Mouse (Mus musculus) hindbrain, postnatal 0 days (tissue): ENCODE results near the gene Tjp2. TPM values are rescaled to one million over a fixed set of nuclear protein-coding genes. Genes with fewer than 3 reads are reported as not detected.

Source experiments
- ATAC-seq: fragments of 200-750 bp; cut with Nextera tagmentation; 2 replicates; pipeline ENCODE4 v1.8.0; 2017; ENCODE audit warnings: mild to moderate bottlenecking, moderate TSS enrichment, moderate library complexity
- DNase-seq: peaks from one replicate; pipeline ENCODE4 v3.0.0-alpha.2; 2015; ENCODE audit warnings: low spot score
- H3K27ac ChIP-seq: fragments of 300-500 bp; sonication (generic); 2 replicates; pipeline ENCODE4 v1.5.1; 2014; ENCODE audit warnings: mild to moderate bottlenecking
- H3K27me3 ChIP-seq: fragments of 300-500 bp; sonication (generic); 2 replicates; pipeline ENCODE4 v1.6.1; 2014; ENCODE audit warnings: low read length, mixed read lengths; ENCODE audit not compliant: insufficient read depth
- H3K36me3 ChIP-seq: fragments of 300-500 bp; sonication (generic); 2 replicates; pipeline ENCODE4 v1.6.1; 2014; ENCODE audit warnings: low read length, mixed read lengths; ENCODE audit not compliant: insufficient read depth
- H3K4me1 ChIP-seq: fragments of 300-500 bp; sonication (generic); 2 replicates; pipeline ENCODE4 v1.6.1; 2014; ENCODE audit warnings: antibody characterized with exemption, low read length, mixed read lengths; ENCODE audit not compliant: insufficient read depth
- H3K4me2 ChIP-seq: fragments of 300-500 bp; sonication (generic); 2 replicates; pipeline ENCODE4 v1.6.1; 2014; ENCODE audit warnings: low read depth, mild to moderate bottlenecking, low read length, moderate library complexity, mixed read lengths
- H3K4me3 ChIP-seq: fragments of 300-500 bp; sonication (generic); 2 replicates; pipeline ENCODE4 v1.5.1; 2014; ENCODE audit warnings: low read length
- H3K9ac ChIP-seq: fragments of 300-500 bp; sonication (generic); replicated peaks from 2 replicates; pipeline ENCODE4 v1.6.1; 2014; ENCODE audit warnings: mild to moderate bottlenecking, low read length, moderate library complexity, mixed read lengths
- H3K9me3 ChIP-seq: fragments of 300-500 bp; sonication (generic); 2 replicates; pipeline ENCODE4 v1.6.1; 2016; ENCODE audit warnings: low read length, mixed read lengths
- CTCF ChIP-seq: IDR thresholded peaks from 2 replicates; pipeline ENCODE4 v1.5.1; 2016; ENCODE audit warnings: antibody characterized with exemption, control low read depth, low read depth
- WGBS: fragments of 180-500 bp; shearing (Covaris S2); extraction: QIAGEN DNeasy Blood & Tissue Kit; methylation state at CpG from one replicate; pipeline ENCODE4 v1.1.7; 2014; 5-methylcytosine and 5-hydroxymethylcytosine counted together
- polyA plus RNA-seq: library from polyadenylated mRNA; unstranded; fragments of >200 nt; fragmentation: Nextera tagmentation; extraction: Ambion mirVana; gene quantifications from 2 replicates; pipeline ENCODE4 v1.2.1, GENCODE M21; 2015
- total RNA-seq: library from RNA; depleted of rRNA; stranded (reverse); fragments of >200 nt; gene quantifications from 2 replicates; pipeline ENCODE4 v1.2.3, GENCODE M21; 2014

Tjp2 gene
- total and polyA plus RNA-seq, 2 experiments from 2014 or later = 13.9 to 15.8 TPM

DNA sequence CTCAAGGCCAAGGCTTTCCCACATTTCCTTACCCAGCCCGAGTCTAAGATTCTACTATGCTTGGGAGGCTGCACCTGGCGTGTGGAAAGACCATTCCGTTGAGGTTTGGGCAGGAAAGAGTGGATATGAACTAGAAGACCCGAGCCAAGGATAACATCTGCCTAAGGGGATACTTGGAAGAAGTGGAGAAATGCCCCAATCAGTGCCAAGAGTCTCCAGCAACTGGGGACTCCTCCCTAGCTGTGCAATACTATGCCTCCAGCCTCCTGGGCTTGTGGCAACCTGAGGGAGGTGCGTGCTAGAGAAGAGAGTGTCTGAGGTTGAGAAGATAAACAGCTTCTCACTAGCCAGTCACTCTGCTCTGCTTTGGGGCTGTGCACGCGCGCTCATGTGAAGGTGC is 148.9 kb downstream of the Tjp2 start:
- 83% methylated on average over 8 of the region's 8 CpGs for WGBS
- H3K4me2 ChIP-seq = no peak overlapping the region
- no peak for ATAC-seq

DNA sequence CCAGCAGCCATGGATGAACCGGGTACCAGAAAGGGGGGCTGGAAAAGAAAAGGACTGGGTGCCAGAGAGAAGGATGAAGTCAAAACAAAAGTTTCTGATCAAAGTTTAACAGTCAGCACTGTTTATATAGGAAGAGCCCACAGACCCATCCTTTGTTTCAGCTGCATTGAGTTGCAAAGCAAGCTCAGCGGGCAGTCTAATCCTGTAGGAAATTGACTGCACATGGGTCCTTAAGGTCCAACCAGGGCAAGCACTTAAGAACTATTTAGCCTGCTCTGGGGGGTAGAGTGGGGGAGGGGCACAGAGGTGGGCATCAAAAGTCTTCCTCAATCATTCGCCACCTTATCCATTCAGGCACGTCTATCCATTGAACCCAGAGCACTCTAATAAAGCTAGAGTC is 151.7 kb downstream of the Tjp2 start:
- Histone ChIP-seq H3K9me3 (no peaks in the 10 kb centered on the region), H3K4me3 (no peak overlapping the region), H3K27me3 (no peaks in the 10 kb centered on the region), H3K4me2 (no peak overlapping the region), H3K9ac (no peak overlapping the region), H3K36me3 (no peaks in the 10 kb centered on the region), H3K27ac (no peak overlapping the region), H3K4me1 (no peaks in the 10 kb centered on the region)
- WGBS = 52% methylated on average over 4 of the region's 4 CpGs
- TF ChIP-seq CTCF = no peak
- ATAC-seq (no peak), DNase-seq (no peak)

More for the DNA sequence above, 148.9 kb downstream of the Tjp2 start:
- Histone ChIP-seq H3K4me3 (no peak overlapping the region), H3K4me1 (no peaks in the 10 kb centered on the region), H3K9ac (no peak overlapping the region), H3K36me3 (no peaks in the 10 kb centered on the region), H3K27ac (no peak overlapping the region), H3K27me3 (no peaks in the 10 kb centered on the region), H3K9me3 (no peaks in the 10 kb centered on the region)
- TF ChIP-seq CTCF = no peak
- DNase-seq = no peak

DNA sequence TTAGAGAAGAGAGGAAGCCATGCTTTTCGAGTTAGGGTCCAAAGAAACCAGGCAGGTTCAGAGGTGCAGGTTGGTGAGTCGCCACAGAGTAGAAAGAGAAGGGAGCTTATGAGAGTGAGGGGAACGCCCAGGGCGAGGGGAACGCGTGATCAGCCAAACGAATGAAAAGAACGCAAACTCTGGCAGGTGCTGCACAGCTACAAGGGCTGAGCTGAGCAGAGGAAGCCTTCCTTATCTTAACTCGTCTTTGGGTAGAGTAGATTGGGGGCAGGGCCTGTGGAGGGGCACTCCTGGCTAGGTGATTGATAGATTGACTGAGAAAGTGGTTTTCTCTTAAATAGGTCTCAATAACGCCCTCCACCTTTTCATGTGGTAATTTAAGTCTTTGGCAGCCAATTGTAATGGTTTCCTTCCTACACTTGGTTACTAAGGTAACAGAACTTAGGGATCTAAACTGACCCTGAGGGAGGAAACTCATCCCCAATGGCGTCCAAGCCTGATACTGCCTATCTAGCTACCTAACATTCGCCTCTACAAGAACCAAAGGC is 160.4 kb downstream of the Tjp2 start:
- WGBS = 57% methylated on average over 12 of the region's 12 CpGs
- H3K4me1 ChIP-seq = no peaks in the 10 kb centered on the region
- H3K9ac ChIP-seq = no peak overlapping the region
- H3K4me3 ChIP-seq = no peak overlapping the region
- H3K27me3 ChIP-seq = no peaks in the 10 kb centered on the region
- H3K27ac ChIP-seq = no peak overlapping the region
- H3K9me3 ChIP-seq = no peaks in the 10 kb centered on the region
- DNase-seq (no peak), ATAC-seq (no peak)
- H3K4me2 ChIP-seq = no peak overlapping the region
- H3K36me3 ChIP-seq = no peaks in the 10 kb centered on the region
- no peak for TF ChIP-seq CTCF

DNA sequence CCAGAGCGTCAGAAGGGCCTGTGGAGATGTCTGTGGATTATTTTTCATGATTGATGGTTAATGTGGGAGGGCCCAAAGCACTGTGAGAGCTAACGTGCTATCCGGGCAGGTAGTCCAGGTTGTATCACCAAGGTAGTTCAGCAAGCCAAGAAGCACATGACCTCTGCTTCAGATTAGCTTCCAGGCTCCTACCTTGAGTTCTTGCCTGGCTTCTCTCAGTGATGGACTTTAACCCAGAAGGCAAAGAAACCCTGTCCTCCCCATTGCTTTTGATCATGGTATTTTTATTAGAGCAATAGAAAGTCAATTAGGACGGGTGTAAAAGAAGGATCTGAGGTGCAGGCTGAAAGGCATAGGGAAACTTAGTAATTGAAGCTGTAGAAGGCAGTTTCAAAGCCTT is 161.2 kb downstream of the Tjp2 start:
- Histone ChIP-seq H3K9ac (no peak overlapping the region), H3K27ac (no peak overlapping the region), H3K4me3 (no peak overlapping the region), H3K36me3 (no peaks in the 10 kb centered on the region), H3K9me3 (no peaks in the 10 kb centered on the region), H3K4me2 (no peak overlapping the region), H3K27me3 (no peaks in the 10 kb centered on the region), H3K4me1 (no peaks in the 10 kb centered on the region)
- WGBS = 87% methylated on average over 4 of the region's 4 CpGs
- no peak for ATAC-seq
- no peak for DNase-seq
- no peak for TF ChIP-seq CTCF

DNA sequence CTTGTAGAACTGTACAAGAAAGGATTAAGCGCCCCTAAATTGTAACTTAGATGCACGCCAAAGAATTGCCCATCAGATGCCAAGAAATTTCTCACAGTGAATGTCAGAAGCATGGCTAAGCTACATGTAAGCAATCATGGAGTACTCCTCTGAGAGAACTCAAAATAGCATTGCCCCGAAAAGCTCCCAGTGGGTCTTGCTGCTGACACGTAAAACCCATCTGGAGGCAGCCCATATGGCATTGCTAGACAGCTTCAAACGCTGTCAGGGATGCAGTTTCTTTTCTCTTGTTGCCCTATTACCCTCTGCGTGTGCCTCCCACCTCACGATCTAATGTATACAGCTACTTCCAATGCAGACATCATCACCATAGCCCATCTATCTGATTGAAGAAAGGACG is 166.0 kb downstream of the Tjp2 start:
- no peaks in the 10 kb centered on the region for H3K9me3 ChIP-seq
- no peaks in the 10 kb centered on the region for H3K36me3 ChIP-seq
- no peaks in the 10 kb centered on the region for H3K27me3 ChIP-seq
- 68% methylated on average over 8 of the region's 8 CpGs for WGBS
- no peak for TF ChIP-seq CTCF
- DNase-seq (peak; percentile 22), ATAC-seq (no peak)
- no peak overlapping the region for H3K9ac ChIP-seq
- no peaks in the 10 kb centered on the region for H3K4me1 ChIP-seq
- no peak overlapping the region for H3K4me2 ChIP-seq
- H3K27ac ChIP-seq = no peak overlapping the region
- H3K4me3 ChIP-seq = no peak overlapping the region

DNA sequence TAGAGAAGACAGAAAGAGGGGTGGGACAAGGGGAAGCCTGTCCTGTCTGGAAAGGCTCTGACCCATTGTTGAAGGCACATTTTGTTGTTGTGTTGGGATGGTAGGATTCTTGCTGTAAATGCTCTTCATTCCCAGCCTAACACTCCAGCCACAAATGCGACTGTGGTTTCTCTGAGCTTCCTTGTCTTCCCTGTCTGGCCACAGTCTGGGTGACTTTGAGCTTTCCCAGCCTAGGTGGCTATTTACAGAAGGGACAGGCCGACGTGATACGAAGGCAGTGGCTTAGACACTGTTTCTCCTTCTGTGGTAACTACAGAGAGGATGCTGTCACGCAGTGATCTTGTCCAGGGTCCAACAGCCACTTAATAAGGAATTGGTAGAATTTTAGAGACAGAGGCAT is 166.8 kb downstream of the Tjp2 start:
- ATAC-seq (no peak), DNase-seq (no peak)
- H3K4me1 ChIP-seq = no peaks in the 10 kb centered on the region
- no peak for TF ChIP-seq CTCF
- H3K9me3 ChIP-seq = no peaks in the 10 kb centered on the region
- no peak overlapping the region for H3K27ac ChIP-seq
- no peak overlapping the region for H3K9ac ChIP-seq
- H3K27me3 ChIP-seq = no peaks in the 10 kb centered on the region
- WGBS = 81% methylated on average over 5 of the region's 5 CpGs
- no peak overlapping the region for H3K4me3 ChIP-seq
- H3K36me3 ChIP-seq = no peaks in the 10 kb centered on the region
- H3K4me2 ChIP-seq = no peak overlapping the region

DNA sequence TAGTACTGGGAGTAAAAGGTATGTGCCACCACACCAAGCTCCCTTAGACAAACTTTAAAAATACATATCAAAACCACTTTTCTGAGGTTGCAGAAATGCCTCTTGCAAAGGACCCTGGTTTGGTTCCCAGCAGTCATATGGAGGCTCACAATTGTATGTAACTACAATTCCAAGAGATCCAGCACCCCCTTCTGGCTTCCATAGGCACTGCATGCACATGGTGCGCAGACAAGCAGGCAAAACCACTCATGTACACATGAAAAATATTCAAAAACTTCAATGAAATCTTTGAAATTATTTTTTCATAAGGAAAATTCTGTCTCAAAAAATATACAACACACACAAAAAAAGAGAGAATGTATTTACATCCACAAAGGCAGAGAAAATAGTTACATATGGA is 167.9 kb downstream of the Tjp2 start:
- DNase-seq (no peak), ATAC-seq (no peak)
- H3K4me1 ChIP-seq = no peaks in the 10 kb centered on the region
- no peaks in the 10 kb centered on the region for H3K9me3 ChIP-seq
- no peak overlapping the region for H3K4me3 ChIP-seq
- no peaks in the 10 kb centered on the region for H3K27me3 ChIP-seq
- WGBS = 100% methylated on average over 1 of the region's 1 CpGs
- no peak overlapping the region for H3K9ac ChIP-seq
- H3K4me2 ChIP-seq = no peak overlapping the region
- no peak for TF ChIP-seq CTCF
- no peak overlapping the region for H3K27ac ChIP-seq
- no peaks in the 10 kb centered on the region for H3K36me3 ChIP-seq
